Mouse (Mus musculus): ENCODE results near the gene Gm13695.
A peak's percentile ranks its signal among the peaks of the same experiment; 100 is the strongest.
"Not testable (repeated sequence)": the region's sequence is repeated elsewhere in the genome, so short reads cannot be mapped to it uniquely, and the experiment has no call there.

The Gm13695 gene

GRCm38 (mm10) chr2:83967013-83967412 is at the start of gene Gm13695:
Gm13695 (plus strand) TSS chr2:83967313.
- DNase-seq: not testable (repeated sequence)

- DNase-seq: no peak
Measured at GRCm38 (mm10) chr2:83929478-83930088, 37.5 kb upstream of the Gm13695 start.

- peak; percentile 44 for DNase-seq
Measured at GRCm38 (mm10) chr2:83940931-83941361, 26.2 kb upstream of the Gm13695 start, which contains the start of gene Zswim2. Zswim2 (minus strand) TSS chr2:83941228.

- DNase-seq: no peak
Measured at GRCm38 (mm10) chr2:83941378-83941777, 25.7 kb upstream of the Gm13695 start.

GRCm38 (mm10) chr2:83941792-83942191 is 25.3 kb upstream of the Gm13695 start:
- DNase-seq: no peak

GRCm38 (mm10) chr2:83955393-83955792 is 11.7 kb upstream of the Gm13695 start, which contains the start of gene Gm13698:
Gm13698 (plus strand) TSS chr2:83955693.
- DNase-seq: not testable (repeated sequence)

- not testable (repeated sequence) for DNase-seq
Measured at GRCm38 (mm10) chr2:83961203-83961602, 5.9 kb upstream of the Gm13695 start, which contains the start of gene Gm13693. Gm13693 (plus strand) TSS chr2:83961503.

- not testable (repeated sequence) for DNase-seq
Measured at GRCm38 (mm10) chr2:83972823-83973222, 5.7 kb downstream of the Gm13695 start, which contains the start of gene Gm13696. Gm13696 (plus strand) TSS chr2:83973123.

GRCm38 (mm10) chr2:83978633-83979032 is 11.5 kb downstream of the Gm13695 start, which contains the start of gene Gm13694:
Gm13694 (plus strand) TSS chr2:83978933.
- not testable (repeated sequence) for DNase-seq

- DNase-seq: not testable (repeated sequence)
Measured at GRCm38 (mm10) chr2:83984443-83984842, 17.3 kb downstream of the Gm13695 start, which contains the start of gene Gm13697. Gm13697 (plus strand) TSS chr2:83984743.

- DNase-seq: not testable (repeated sequence)
Measured at GRCm38 (mm10) chr2:83990253-83990652, 23.1 kb downstream of the Gm13695 start, which contains the start of gene Gm13691. Gm13691 (plus strand) TSS chr2:83990553.

GRCm38 (mm10) chr2:83993639-83994255 is 26.6 kb downstream of the Gm13695 start:
- DNase-seq: peak; percentile 37

- DNase-seq: not testable (repeated sequence)
Measured at GRCm38 (mm10) chr2:83994526-83994925, 27.4 kb downstream of the Gm13695 start.

GRCm38 (mm10) chr2:84008913-84009312 is 41.8 kb downstream of the Gm13695 start:
- no peak for DNase-seq

- peak; percentile 23 for DNase-seq
Measured at GRCm38 (mm10) chr2:84009818-84010217, 42.7 kb downstream of the Gm13695 start.

- no peak for DNase-seq
Measured at GRCm38 (mm10) chr2:84014572-84014971, 47.5 kb downstream of the Gm13695 start.

- not testable (repeated sequence) for DNase-seq
Measured at GRCm38 (mm10) chr2:84016291-84016690, 49.2 kb downstream of the Gm13695 start.

GRCm38 (mm10) chr2:84018330-84018729 is 51.2 kb downstream of the Gm13695 start:
- no peak for DNase-seq

Measured in kidney, postnatal 14 days (tissue).